Comparison of ENCODE assay signal across 18 mouse cellular contexts in the genomic region with DNA sequence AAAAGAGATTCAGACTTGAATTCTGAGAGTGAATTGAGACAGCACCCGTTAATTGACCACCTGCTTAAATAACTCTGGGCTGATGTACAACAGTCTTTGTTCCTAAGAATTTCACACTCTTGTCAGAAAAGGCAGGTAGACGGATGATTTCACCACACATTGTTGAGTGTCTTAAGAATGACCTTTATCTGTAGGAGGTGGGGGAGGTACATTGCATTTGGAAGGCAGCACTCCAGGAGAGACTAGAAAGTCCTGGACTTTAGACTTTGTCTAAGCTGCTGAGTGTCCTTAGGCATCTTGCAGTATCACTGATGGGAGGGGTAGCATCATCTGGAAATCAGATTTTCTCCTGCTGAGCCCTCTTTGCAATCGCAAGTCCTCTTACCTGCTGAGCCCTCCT. TPM values are rescaled to one million over a fixed set of nuclear protein-coding genes. Genes with fewer than 3 reads are reported as not detected.
DNase-seq lines count a peak whose midpoint lies in the region; TF ChIP-seq lines count a peak whose summit lies in the region.
"Had no signal": no experiment of that assay in that cellular context is flagged by ENCODE, and none has a peak within 500 bp of the region (broad histone marks: within the 10 kb centered on the region; RNA-seq: fewer than 3 reads in every experiment).

No protein-coding gene starts in this region.

- TF ChIP-seq POLR2A in kidney, adult 2 months (IDR thresholded peaks at IDR 0.05; ENCODE audit: low read depth, low read length), result no peak
- TF ChIP-seq POLR2A in testis, adult 2 months (IDR thresholded peaks at IDR 0.05; ENCODE audit: control insufficient read depth, low read depth, low read length), result no peak

- H3K4me1 ChIP-seq in kidney, adult 2 months (ENCODE audit: control insufficient read depth, insufficient read depth, low read length), result peaks cover 4% of the 10 kb centered on the region; the same call in 1 of the 2 replicates
- peaks cover 5% of the 10 kb centered on the region for H3K4me1 ChIP-seq in testis, adult 2 months (ENCODE audit: control insufficient read depth, insufficient read depth, low read length)

- H3K27ac ChIP-seq in kidney, adult 2 months (ENCODE audit: insufficient read depth, low read depth, low read length), result no peak overlapping the region
- H3K27ac ChIP-seq in testis, adult 2 months (ENCODE audit: control insufficient read depth, insufficient read depth, low read depth, low read length), result no peak overlapping the region
- H3K27ac ChIP-seq: embryonic facial prominence, embryonic 10.5 days; embryonic facial prominence, embryonic 12.5 days; forebrain, embryonic 13.5 days; forebrain, embryonic 15.5 days had no signal

- no peak for TF ChIP-seq CTCF in kidney, adult 2 months (conservative IDR thresholded peaks at IDR 0.05; ENCODE audit: insufficient read depth, insufficient read length, low read depth, low read length)
- no peak for TF ChIP-seq CTCF in testis, adult 2 months (IDR thresholded peaks at IDR 0.05; ENCODE audit: control insufficient read depth, insufficient read depth, insufficient replicate concordance, low read depth, low read length)

- no peak overlapping the region for H3K4me3 ChIP-seq in kidney, adult 2 months (ENCODE audit: insufficient read depth, low read depth, low read length)
- H3K4me3 ChIP-seq in testis, adult 2 months (ENCODE audit: control insufficient read depth, low read depth, low read length), result peak overlapping the region; percentile 58
- H3K4me3 ChIP-seq: embryonic facial prominence, embryonic 10.5 days; embryonic facial prominence, embryonic 12.5 days; forebrain, embryonic 13.5 days; forebrain, embryonic 15.5 days had no signal

- peak; percentile 39 for DNase-seq in kidney, adult 2 months
- no peak for DNase-seq in kidney, adult 8-10 months
- DNase-seq in testis, postnatal 14 days (ENCODE audit: low spot score), result no peak
- DNase-seq in yolk sac, embryonic 10.5 days (ENCODE audit: low spot score), result peak; percentile 72
- no peak for DNase-seq in lung, postnatal 4 days
- DNase-seq: adrenal gland, adult 8-10 months; adrenal gland, postnatal 14 days; adrenal gland, postnatal 36 days; cerebellum, adult 11-12 months; cerebellum, adult 2 months; cerebellum, adult 9-10 months; cerebellum, postnatal 10 days; cerebellum, postnatal 25 days had no signal

- H3K36me3 ChIP-seq in kidney, adult 2 months (ENCODE audit: control insufficient read depth, insufficient read depth, low read length), result no peaks in the 10 kb centered on the region; the same call in 1 of the 2 replicates
- H3K36me3 ChIP-seq in testis, adult 2 months (ENCODE audit: control insufficient read depth, insufficient read depth, low read length), result peaks cover 2% of the 10 kb centered on the region

- 59% methylated on average over 3 of the region's 3 CpGs for WGBS in kidney, adult 2 months

- no peaks in the 10 kb centered on the region for H3K27me3 ChIP-seq in kidney, adult 2 months (replicated peaks; ENCODE audit: control insufficient read depth, insufficient read depth, low read length)
- H3K27me3 ChIP-seq in testis, adult 2 months (ENCODE audit: control insufficient read depth, insufficient read depth, low read length), result no peaks in the 10 kb centered on the region
- H3K27me3 ChIP-seq: embryonic facial prominence, embryonic 12.5 days; forebrain, embryonic 13.5 days; forebrain, embryonic 15.5 days had no signal

RNA-seq across cellular contexts. Expression of gene Sin3a, which starts 10.4 kb away (rescaled TPM):
- 58.6 and 70.1 TPM in 2 replicates for polyA plus RNA-seq in kidney, adult 2 months (2012; rRNA removed)
- 86.9 and 99.2 TPM in 2 replicates for polyA plus RNA-seq in testis, adult 2 months (2012; rRNA removed)

RNA-seq across cellular contexts. Expression of gene Man2c1, which starts 48.3 kb away (rescaled TPM):
- 177 and 215 TPM in 2 replicates for polyA plus RNA-seq in kidney, adult 2 months (2012; rRNA removed)
- polyA plus RNA-seq in testis, adult 2 months (2012; rRNA removed), result 192 and 208 TPM in 2 replicates

Comparison
In these comparisons a context has a peak if more than half of its experiments do, and no peak if none do; other contexts are left out.
1. DNase-seq: peak in kidney, adult 2 months (single experiment) and yolk sac, embryonic 10.5 days (single experiment); none in kidney, adult 8-10 months (0 of 2), testis, postnatal 14 days (single experiment) and lung, postnatal 4 days (0 of 2).